Mouse (Mus musculus) bone marrow, adult 2 months (tissue): ENCODE measurements around the gene Unc119b.

Source experiments
- CTCF ChIP-seq: fragments of 200-500 bp; IDR thresholded peaks from 2 replicates; pipeline ENCODE4 v1.5.1; 2011; ENCODE audit warnings: low read length, control low read depth; ENCODE audit not compliant: control insufficient read depth, insufficient read depth
- POLR2A ChIP-seq: fragments of 200-500 bp; IDR thresholded peaks from 2 replicates; pipeline ENCODE4 v1.6.1; 2011; ENCODE audit warnings: low read depth, mild to moderate bottlenecking, control low read depth, low read length, borderline replicate concordance; ENCODE audit not compliant: control insufficient read depth

DNA sequence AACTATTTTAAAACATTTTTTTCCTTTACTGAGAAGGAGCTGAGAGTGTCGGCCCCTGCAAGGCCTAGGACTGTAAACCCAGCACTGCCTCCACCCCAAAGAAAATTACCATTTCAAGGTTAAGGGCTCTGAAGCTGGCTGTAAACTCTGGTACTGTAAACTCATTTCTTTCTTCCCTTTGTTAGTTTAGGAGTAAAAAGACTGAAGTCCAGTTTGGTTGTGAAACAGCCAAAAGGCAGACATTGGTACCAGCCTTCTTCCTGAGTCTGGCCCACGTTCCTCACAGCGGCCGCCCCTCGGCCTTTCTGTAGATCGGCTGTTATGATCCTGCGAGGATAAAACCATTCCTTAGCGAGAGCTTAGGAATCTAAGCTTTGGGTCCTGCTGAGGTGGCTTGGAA is 20.3 kb downstream of the Unc119b start:
- TF ChIP-seq CTCF (no peak), POLR2A (no peak)
